Mouse (Mus musculus) activated CD4-positive, CD25-positive, alpha-beta regulatory T cell, adult 4 months (primary cell): ENCODE results near the gene Vgll4. TPM values are rescaled to one million over a fixed set of nuclear protein-coding genes. Genes with fewer than 3 reads are reported as not detected.

Source experiments
- ATAC-seq: one replicate; pipeline ENCODE4 v1.8.0; 2017
- polyA plus RNA-seq, 2 experiments: library from polyadenylated mRNA; unstranded; fragments of 100-300 nt; shearing (Covaris generic); gene quantifications; one replicate each; pipeline ENCODE4 v1.2.1; 2017

The Vgll4 gene
- polyA plus RNA-seq, 2 experiments from 2014 or later = 95.8 to 109 TPM

- no peak for ATAC-seq
Observed at GRCm38 (mm10) chr6:114972988-114973387, 3.2 kb upstream of the Vgll4 start.

GRCm38 (mm10) chr6:114970895-114971294 lies 1.1 kb upstream of the Vgll4 start:
- ATAC-seq = no peak

GRCm38 (mm10) chr6:114970386-114970785 lies 592 bp upstream of the Vgll4 start:
- ATAC-seq = no peak

- peak; percentile 9 for ATAC-seq
Observed at GRCm38 (mm10) chr6:114968361-114969212, 1.2 kb downstream of the Vgll4 start.

- ATAC-seq = no peak
Observed at GRCm38 (mm10) chr6:114967623-114968022, 2.2 kb downstream of the Vgll4 start.

- ATAC-seq = no peak
Observed at GRCm38 (mm10) chr6:114966396-114967154, 3.2 kb downstream of the Vgll4 start.

- ATAC-seq = no peak
Observed at GRCm38 (mm10) chr6:114965802-114966201, 4.0 kb downstream of the Vgll4 start.

GRCm38 (mm10) chr6:114965396-114965795 lies 4.4 kb downstream of the Vgll4 start:
- ATAC-seq = no peak

- ATAC-seq = no peak
Observed at GRCm38 (mm10) chr6:114964235-114964634, 5.6 kb downstream of the Vgll4 start.

- no peak for ATAC-seq
Observed at GRCm38 (mm10) chr6:114963636-114964035, 6.2 kb downstream of the Vgll4 start.

- ATAC-seq = no peak
Observed at GRCm38 (mm10) chr6:114961276-114962068, 8.3 kb downstream of the Vgll4 start.

GRCm38 (mm10) chr6:114959012-114959398 lies 10.8 kb downstream of the Vgll4 start:
- no peak for ATAC-seq

GRCm38 (mm10) chr6:114958249-114959011 lies 11.4 kb downstream of the Vgll4 start:
- ATAC-seq = no peak

- no peak for ATAC-seq
Observed at GRCm38 (mm10) chr6:114957756-114958155, 12.0 kb downstream of the Vgll4 start.

GRCm38 (mm10) chr6:114954496-114954895 lies 15.3 kb downstream of the Vgll4 start:
- no peak for ATAC-seq

GRCm38 (mm10) chr6:114953601-114954000 lies 16.2 kb downstream of the Vgll4 start:
- no peak for ATAC-seq

GRCm38 (mm10) chr6:114952356-114952755 lies 17.4 kb downstream of the Vgll4 start:
- no peak for ATAC-seq

GRCm38 (mm10) chr6:114944456-114945438 lies 25.0 kb downstream of the Vgll4 start:
- ATAC-seq = no peak

GRCm38 (mm10) chr6:114941201-114941849 lies 28.5 kb downstream of the Vgll4 start:
- no peak for ATAC-seq

GRCm38 (mm10) chr6:114939666-114940065 lies 30.1 kb downstream of the Vgll4 start:
- no peak for ATAC-seq
